Comparison of ENCODE assay signal across 38 mouse cellular contexts in the genomic region with DNA sequence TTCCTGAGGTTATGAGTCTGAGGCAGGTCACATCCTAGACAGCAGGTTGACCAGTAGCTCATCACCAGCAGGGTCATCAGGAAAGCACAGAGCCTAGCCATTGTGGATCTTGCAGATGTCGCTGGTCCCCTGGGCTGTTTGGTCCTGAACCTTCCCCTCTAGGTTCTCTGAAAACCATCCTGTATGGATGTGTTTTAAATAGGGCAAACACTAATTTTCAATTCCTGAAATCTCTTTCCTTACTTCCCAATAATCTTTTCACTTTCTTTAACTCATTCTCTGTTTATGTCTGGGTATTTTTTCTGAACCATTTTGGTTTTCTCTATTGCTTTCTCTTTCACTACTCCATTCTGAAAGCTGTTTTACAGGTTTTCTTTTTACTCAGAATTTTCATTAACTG. TPM values are rescaled to one million over a fixed set of nuclear protein-coding genes. Genes with fewer than 3 reads are reported as not detected.
"Had no signal": no experiment of that assay in that cellular context is flagged by ENCODE, and none has a peak within 500 bp of the region (broad histone marks: within the 10 kb centered on the region; RNA-seq: fewer than 3 reads in every experiment).

Gene Ifna14 (minus strand): TSS at position 101 of the 400 bp plus-strand sequence.

- H3K27ac ChIP-seq: embryonic facial prominence, embryonic 10.5 days; embryonic facial prominence, embryonic 12.5 days; embryonic facial prominence, embryonic 13.5 days; embryonic facial prominence, embryonic 15.5 days; forebrain, embryonic 10.5 days; forebrain, embryonic 12.5 days; forebrain, embryonic 13.5 days; forebrain, embryonic 15.5 days; gastrocnemius, adult 2 months; heart, adult 2 months had no signal

- H3K4me3 ChIP-seq: embryonic facial prominence, embryonic 10.5 days; embryonic facial prominence, embryonic 12.5 days; embryonic facial prominence, embryonic 13.5 days; embryonic facial prominence, embryonic 15.5 days; erythroblast, embryonic 14.5 days; forebrain, embryonic 10.5 days; forebrain, embryonic 12.5 days; forebrain, embryonic 13.5 days; forebrain, embryonic 15.5 days; gastrocnemius, adult 2 months; heart, adult 2 months had no signal

- H3K4me1 ChIP-seq: embryonic facial prominence, embryonic 10.5 days; embryonic facial prominence, embryonic 12.5 days; embryonic facial prominence, embryonic 13.5 days; embryonic facial prominence, embryonic 15.5 days; forebrain, embryonic 10.5 days; forebrain, embryonic 12.5 days; forebrain, embryonic 13.5 days; forebrain, embryonic 15.5 days had no signal

- H3K9me3 ChIP-seq: embryonic facial prominence, embryonic 10.5 days; embryonic facial prominence, embryonic 12.5 days; embryonic facial prominence, embryonic 13.5 days; embryonic facial prominence, embryonic 15.5 days; forebrain, embryonic 10.5 days; forebrain, embryonic 12.5 days; forebrain, embryonic 13.5 days; forebrain, embryonic 15.5 days had no signal

- ATAC-seq: forebrain, embryonic 13.5 days; forebrain, embryonic 14.5 days; forebrain, embryonic 15.5 days; forebrain, embryonic 16.5 days; forebrain, postnatal 0 days had no signal

- H3K27me3 ChIP-seq: embryonic facial prominence, embryonic 12.5 days; embryonic facial prominence, embryonic 13.5 days; embryonic facial prominence, embryonic 15.5 days; forebrain, embryonic 12.5 days; forebrain, embryonic 13.5 days; forebrain, embryonic 15.5 days had no signal

- DNase-seq: cerebellum, adult 8-10 months; cerebellum, adult 9-10 months; cerebellum, adult 9-11 months; cerebellum, postnatal 10 days; cerebellum, postnatal 14 days; cerebellum, postnatal 25 days; cerebellum, postnatal 36 days; embryo, embryonic 11 days; forebrain, postnatal 0 days; gastrocnemius, adult 2 months; gastrocnemius, postnatal 10 days; gastrocnemius, postnatal 14 days; gastrocnemius, postnatal 25 days; gastrocnemius, postnatal 36 days; heart, adult 18-20 months; heart, adult 2 months had no signal

- H3K36me3 ChIP-seq: embryonic facial prominence, embryonic 10.5 days; embryonic facial prominence, embryonic 12.5 days; embryonic facial prominence, embryonic 13.5 days; embryonic facial prominence, embryonic 15.5 days; forebrain, embryonic 10.5 days; forebrain, embryonic 12.5 days; forebrain, embryonic 15.5 days had no signal

RNA-seq across cellular contexts. Expression of gene Ifna14, which starts in this region (rescaled TPM):
- total RNA-seq: common myeloid progenitor, adult 5-6 weeks; forebrain, postnatal 0 days; gastrocnemius, adult 18-20 months; gastrocnemius, adult 2 months; gastrocnemius, adult 8-10 months; gastrocnemius, postnatal 10 days; gastrocnemius, postnatal 14 days; gastrocnemius, postnatal 25 days; gastrocnemius, postnatal 36 days; gastrocnemius, postnatal 4 days; heart, adult 18-20 months; heart, adult 2 months; heart, adult 8-10 months had no signal
- polyA plus RNA-seq: cortical plate, adult 2 months; embryonic facial prominence, embryonic 10.5 days; embryonic facial prominence, embryonic 11.5 days; embryonic facial prominence, embryonic 12.5 days; embryonic facial prominence, embryonic 13.5 days; embryonic facial prominence, embryonic 14.5 days; embryonic facial prominence, embryonic 15.5 days; erythroblast, embryonic 14.5 days; forebrain, embryonic 10.5 days; forebrain, embryonic 11.5 days; forebrain, embryonic 12.5 days; forebrain, embryonic 13.5 days; forebrain, embryonic 14.5 days; forebrain, embryonic 15.5 days; forebrain, embryonic 16.5 days; forebrain, postnatal 0 days; frontal cortex, adult 2 months; gonadal fat pad, adult 2 months; heart, adult 2 months had no signal
